Mouse (Mus musculus): Measurements from ENCODE around the gene Lgi4.

Lgi4 gene

GRCm38 (mm10) chr7:31059108-31059507 lies at the start of gene Lgi4:
Lgi4 (plus strand) TSS chr7:31059342.
- peak; percentile 91 for DNase-seq

DNA sequence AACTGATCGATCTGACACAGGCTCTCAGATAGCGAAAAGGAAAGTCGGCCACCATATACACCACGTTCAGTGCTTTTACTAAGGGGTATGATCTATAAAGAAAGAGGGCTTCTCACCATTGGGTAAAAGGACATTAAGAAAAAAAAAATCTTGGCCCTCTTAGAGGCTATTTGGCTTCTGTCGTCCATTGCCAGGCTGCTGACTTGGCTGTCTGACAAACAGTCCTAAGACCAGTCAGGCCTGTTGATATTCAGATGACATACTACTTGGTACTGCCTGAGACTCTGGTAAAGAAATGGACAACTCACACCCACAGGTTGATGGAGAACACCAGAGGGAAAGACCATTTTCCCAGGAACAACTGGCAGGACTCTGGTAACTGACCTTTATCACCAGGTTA lies 46.2 kb upstream of the Lgi4 start:
- no peak for DNase-seq

DNA sequence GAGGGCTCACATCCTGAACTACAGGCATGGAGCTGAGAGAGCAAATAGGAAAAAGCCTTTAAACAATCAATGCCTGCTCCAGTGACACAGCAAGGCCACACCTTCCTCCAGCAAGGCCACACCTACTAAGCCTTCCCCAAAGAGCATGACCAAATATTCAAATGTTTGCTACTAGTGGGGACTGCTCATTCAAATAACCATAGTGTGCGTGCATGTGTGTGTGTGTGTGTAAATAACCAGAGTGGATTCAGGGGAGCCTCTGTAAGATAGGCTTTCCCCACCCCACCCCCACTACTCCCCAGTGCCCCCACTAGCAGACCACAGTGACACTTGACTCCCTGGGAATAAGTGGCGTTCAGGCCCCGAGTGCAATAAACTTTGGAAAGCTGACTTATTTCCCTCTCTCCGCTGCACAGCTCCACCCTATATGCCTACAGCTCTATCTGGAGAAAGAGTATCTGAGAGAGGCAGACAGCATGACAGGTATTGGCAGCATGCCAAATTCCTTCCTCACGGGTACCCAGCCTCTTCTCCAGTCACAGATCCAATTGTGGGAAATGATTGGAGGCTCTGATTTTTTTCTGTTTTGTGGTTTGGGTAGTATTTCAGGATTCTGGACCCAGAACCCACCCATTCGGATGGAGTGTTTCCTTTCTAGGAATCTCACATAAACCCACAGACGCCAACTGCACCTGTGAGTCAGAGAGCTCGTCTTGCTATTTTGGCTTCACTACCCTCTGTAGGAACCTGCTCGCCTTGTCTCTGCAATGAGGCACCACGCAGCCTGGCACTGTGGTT lies 41.8 kb upstream of the Lgi4 start:
- peak; percentile 47 to 59 for DNase-seq

- DNase-seq: no peak
Measured at GRCm38 (mm10) chr7:31028609-31029008, 30.5 kb upstream of the Lgi4 start.

- peak in 1 of 2 experiments; percentile 14 for DNase-seq
Measured at GRCm38 (mm10) chr7:31030717-31031116, 28.4 kb upstream of the Lgi4 start.

DNA sequence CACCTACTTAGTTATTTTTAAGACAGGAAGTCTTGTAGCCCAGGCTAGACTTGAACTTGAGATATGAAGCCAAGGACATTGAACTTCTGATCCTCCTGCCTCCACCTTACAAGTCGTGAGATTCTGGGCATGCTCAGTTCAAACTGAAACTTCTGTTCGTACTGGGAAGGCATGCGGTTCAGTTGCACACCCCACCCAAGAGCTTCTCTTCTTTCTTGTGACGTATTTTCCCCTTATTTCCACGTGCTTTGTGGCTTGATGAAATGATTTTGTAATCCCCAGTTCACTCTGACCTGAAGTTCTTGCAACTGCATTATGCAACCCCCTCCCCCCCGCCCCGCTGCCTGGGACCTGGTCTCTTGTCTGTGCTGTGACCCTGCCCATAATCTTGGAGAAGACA lies 27.4 kb upstream of the Lgi4 start:
- DNase-seq: no peak

- peak in 1 of 2 experiments; percentile 14 for DNase-seq
Measured at GRCm38 (mm10) chr7:31033409-31034165, 25.6 kb upstream of the Lgi4 start.

DNA sequence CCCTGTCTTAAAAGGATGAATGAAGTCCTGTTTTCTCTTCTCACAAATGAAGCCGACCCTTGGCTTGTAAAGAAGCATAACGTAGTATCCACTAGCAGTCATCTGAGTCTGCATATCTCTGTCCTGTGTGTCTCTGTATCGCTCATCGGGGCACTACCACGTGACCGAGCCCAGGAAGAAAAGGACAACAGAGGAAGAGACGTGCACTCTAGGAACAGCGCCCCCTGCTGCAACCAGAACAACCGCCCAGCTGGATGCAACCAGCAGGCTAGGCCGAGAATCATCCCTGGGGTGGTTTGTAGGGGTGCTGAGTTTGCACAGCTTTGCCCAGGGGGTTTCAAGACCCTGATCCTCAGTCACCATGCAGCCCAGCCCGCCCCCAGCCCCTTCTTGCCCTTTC lies 24.4 kb upstream of the Lgi4 start:
- DNase-seq: peak; percentile 18 to 26

DNA sequence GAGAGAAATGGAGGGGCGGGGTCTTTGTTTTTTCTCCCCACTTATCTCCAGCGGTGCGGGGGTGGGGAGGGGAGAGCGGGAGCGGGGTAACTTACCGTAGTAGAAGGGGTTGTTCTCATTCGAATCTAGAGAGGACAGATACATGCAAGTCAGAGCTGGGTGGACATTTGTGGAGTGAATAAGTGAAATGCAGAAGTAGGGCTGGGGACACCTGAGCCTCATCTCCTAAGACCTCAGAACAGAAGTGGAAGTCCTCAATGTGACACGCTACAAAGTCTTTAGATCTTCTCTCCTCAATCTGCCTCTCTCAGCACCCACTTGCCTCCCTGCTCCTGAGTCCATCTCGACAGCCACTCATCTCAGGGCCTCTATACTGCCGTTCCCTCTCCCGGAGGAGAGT lies 23.9 kb upstream of the Lgi4 start:
- no peak for DNase-seq

DNA sequence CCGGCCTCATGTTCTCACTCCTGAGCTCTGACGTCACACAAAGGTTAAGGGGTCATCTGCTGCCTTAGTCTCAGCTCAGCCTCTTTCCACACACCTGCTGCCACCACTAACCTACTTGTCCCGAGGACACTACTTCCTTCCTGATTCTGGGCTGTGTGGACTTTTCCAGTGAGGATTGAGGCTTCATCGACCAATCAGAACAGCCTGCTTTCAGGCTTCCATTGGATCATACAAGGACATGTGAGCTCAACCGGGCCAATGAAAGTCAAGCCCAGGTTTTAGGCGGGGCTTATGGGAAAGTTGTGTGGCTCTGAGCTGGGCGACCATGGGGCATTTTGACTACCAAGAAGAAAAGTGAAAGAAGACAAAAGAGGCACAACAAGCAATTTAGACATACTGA lies 22.2 kb upstream of the Lgi4 start:
- DNase-seq: no peak

- no peak for DNase-seq
Measured at GRCm38 (mm10) chr7:31037675-31038074, 21.5 kb upstream of the Lgi4 start.

DNA sequence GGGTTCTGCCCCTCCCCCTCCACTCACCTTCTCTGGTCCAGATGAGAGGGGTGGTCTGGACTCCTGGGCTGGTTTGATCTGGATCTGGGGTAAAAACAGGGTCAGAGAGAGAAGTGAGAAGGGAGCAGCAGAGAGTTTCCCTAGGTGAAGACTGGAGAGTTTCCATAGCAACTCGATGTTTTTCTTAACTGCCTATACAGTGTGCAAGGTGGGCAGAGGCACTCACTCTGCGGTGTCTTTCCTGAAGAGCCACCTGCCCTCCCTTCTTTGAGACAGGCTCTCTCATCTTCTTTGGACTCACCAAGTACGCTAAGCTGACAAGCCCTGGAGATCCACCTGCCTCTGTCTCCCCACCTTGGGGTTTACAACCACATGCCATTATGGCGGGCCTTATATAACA lies 20.1 kb upstream of the Lgi4 start:
- no peak for DNase-seq

DNA sequence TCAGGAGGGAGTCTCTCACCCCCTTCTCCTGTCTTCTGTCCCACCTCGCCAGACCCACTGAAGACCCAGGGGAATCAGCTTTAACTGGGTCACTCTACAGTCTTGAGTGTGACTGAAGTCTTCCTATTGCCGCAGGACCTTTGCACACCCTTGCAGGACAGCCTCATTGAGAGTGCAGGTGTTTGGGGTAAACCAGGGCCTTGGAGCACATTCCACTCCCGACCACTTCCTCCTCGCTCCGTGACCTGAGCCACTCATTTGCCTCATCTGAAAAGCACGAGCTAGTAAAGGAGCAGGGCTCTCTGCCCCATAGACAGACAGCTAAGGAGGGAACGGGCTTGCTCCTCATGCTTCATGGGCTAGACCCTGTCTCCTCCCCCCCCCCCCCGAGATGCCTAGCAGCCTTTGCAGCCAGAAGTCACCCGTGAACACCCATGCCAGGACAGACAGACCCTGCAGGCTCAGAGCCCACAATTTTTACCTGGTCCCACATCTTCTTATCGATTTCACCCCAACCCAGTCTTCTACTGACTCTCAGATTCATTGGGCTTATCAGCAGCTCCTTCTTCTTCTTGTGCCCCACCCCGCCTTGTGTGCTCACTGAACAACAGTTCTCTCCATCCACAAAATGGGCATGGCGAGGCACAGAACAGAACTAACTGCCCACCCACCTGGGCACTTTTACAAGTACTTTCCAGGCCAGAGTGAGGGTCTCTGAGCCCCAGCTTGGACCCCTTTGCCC lies 18.7 kb upstream of the Lgi4 start:
- no peak for DNase-seq

DNA sequence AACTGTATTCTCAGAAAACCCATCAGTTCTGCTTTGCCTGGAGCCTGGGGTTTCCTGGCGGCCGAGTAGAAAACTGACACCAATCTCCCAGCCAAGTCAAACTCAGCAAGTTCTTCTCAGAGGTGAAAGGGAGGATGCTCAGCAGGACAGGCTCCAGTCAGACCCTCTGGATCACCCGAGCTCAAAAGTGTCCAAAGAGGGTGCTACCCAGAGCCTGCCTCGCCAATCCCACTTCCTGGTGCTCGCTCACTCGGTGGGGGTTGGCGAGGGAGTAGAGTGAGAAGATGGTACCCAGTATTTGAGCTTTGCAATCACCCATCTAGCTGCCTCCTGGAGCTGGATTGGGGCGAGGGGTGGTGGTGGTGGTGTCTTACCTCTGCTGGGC lies 18.1 kb upstream of the Lgi4 start:
- peak in 1 of 2 experiments; percentile 10 for DNase-seq

GRCm38 (mm10) chr7:31041662-31042315 lies 17.4 kb upstream of the Lgi4 start:
- peak; percentile 65 to 75 for DNase-seq

GRCm38 (mm10) chr7:31042431-31042910 lies 16.7 kb upstream of the Lgi4 start, which contains the start of gene Fxyd5:
Fxyd5 (minus strand) TSS chr7:31042481.
- no peak for DNase-seq

GRCm38 (mm10) chr7:31049135-31049845 lies 9.9 kb upstream of the Lgi4 start:
- DNase-seq: peak; percentile 45 to 55

- peak; percentile 16 to 21 for DNase-seq
Measured at GRCm38 (mm10) chr7:31049846-31050281, 9.3 kb upstream of the Lgi4 start.

DNA sequence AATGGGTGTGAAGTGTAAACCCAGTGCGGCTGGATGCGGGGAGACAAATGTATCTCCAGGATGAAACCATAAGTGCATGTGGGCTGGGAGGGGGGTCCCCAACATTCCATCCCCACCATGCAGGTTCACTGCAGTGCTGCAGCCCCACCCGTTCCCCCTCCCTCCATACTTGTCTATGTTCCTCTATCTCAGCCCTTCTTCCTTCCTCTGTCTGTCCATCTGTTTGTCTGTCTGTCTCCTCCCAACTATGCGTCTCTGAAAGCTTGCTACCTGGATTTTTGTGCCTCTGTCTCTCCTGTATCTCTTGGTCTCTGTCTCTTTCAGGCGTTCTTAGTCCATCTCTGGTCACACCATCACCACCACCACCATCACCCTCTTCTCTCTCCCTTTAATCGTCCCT lies 8.7 kb upstream of the Lgi4 start:
- DNase-seq: no peak

DNA sequence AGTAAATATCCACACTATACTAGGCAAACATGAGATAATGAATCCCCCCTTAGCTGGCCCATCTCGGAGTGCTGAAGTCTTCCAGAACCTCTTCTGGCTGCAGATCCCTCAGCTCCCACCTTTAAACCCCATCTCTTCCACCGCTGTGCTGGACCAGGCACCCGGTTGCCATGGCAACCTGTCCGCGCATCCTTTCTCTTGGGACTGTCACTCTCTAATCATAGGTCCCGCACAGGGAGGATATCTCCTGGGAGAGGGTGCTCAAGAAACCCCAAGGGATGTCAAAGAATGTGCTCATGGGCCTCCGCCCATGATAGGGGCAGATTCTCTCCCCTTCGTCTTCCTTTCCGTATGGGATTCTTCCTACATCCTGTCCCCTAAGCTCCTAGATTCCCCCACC lies 8.2 kb upstream of the Lgi4 start:
- peak; percentile 15 to 18 for DNase-seq

GRCm38 (mm10) chr7:31051321-31052021 lies 7.7 kb upstream of the Lgi4 start, which contains the start of gene Fxyd7:
Fxyd7 (minus strand) TSS chr7:31051467.
- peak; percentile 25 to 44 for DNase-seq

Measured in kidney, postnatal 4 days (tissue).